Mouse (Mus musculus): ENCODE measurements at regions not wholly inside any gene's neighbourhood (a gene's known extent, or its start where the extent isn't known, plus 50 kb on each side); places are given as distances from the start of the nearest gene placed in this dataset.

DNA sequence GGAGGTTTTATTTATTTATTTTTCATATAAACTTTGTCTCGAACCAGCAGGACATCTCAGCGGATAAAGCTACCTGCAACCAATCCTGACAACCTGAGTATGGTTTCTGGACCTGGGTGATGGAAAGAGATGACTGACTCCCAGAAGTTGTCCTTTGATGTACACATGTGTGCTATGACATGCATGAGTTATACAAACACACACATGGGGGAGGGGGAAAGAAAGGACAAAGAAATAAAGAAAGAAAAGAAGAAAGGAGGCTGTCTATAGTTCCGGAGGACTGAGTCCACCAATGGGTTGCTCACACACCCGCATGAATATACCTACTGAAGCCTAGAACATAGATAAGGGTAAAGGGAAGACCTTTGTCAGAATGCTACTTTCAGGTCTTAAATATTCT, 295.0 kb downstream of the Etaa1 start:
- no peak overlapping the region for H3K4me3 ChIP-seq
- no peak for DNase-seq
- no peak overlapping the region for H3K27ac ChIP-seq
- no peak for TF ChIP-seq CTCF (IDR thresholded peaks at IDR 0.05)
- intact Hi-C loops (cut with DNase I) = no loop called here

DNA sequence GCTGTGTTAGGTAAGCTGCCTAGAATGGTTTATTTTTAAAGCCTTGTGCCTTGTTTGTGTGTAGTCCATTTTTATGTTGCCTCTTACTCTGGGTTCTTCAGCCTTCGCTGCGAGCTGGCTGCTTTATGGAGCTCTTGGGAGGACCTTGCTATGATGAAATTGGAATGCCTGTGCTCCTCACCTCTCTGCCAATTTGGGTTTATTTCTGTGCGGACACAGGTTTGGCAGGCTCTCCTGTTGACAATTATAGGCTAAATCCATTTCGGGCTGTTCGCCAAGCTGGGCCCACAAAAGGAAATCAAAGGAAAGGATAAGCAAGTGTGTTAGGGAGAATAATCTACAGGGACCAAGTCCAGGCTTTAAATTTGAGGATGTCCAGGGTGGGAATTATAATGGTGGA, 289.8 kb downstream of the Etaa1 start:
- DNase-seq = peak; percentile 82
- H3K27ac ChIP-seq = peak overlapping the region; percentile 78
- intact Hi-C loops (cut with DNase I) = no loop called here
- H3K4me3 ChIP-seq = peak overlapping the region; percentile 51
- TF ChIP-seq CTCF (IDR thresholded peaks at IDR 0.05) = no peak

DNA sequence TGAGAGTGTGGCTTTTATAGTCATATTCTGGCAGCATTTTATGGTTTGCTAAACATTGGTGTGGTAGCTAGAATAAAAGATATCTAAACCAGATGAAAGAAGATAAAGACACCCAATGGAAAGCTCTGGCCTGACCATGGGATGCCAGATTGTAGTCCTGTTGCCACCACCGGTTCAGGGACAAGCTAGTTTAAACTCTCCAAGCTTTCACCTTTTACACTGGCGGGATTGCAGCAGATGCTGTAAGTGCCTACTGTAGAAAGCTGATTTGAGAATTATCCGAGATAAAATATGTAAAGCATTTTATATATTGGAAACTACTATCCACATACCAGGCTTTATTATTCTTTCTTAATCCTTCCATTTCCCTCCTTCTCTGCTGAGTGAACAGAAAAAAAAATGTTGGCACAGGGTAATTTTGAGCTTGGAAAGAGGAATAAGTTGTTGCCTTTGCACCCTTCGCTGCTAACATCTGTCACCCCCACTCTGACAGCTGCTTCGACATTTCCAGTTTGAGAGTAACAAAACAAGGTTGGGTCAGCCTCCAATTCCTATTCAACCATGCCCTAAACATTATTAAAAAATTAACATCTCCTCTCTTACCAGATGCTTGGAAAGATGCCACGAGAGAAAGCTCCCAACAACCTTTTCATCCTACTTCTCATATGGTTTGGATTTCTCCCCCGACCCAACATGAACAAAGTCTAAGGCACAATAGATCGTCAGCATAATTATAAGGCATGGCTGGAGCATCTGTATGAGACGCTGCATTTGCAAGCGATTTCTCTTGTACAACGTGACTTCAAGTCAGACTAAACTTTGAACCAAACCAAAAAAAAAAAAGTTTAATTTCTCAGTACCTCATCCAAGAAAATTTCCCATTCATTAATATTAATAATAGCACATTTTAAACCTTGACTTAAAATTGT, 287.8 kb downstream of the Etaa1 start:
- DNase-seq = no peak
- H3K4me3 ChIP-seq = no peak overlapping the region
- TF ChIP-seq CTCF (IDR thresholded peaks at IDR 0.05) = no peak
- H3K27ac ChIP-seq = no peak overlapping the region
- intact Hi-C loops (cut with DNase I) = no loop called here

DNA sequence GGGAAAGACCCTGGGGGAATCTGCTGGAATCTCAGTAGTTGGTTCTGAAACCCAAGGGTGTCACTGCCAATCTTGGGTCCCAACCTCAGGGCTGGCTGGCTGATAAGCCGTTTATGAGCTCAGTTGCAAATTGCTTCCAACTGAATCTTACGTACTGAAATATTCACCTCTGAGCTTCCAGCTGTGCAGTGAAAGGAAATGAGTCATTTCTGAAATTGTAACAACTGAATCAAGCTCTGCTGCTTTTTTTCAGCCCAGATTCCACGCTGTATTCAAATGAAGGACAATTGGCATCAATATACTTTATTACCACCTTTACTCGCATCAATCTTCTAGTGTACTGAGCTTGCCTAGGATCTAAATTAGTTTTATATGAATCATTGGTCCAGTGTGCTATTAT, 272.7 kb downstream of the Etaa1 start:
- no peak for TF ChIP-seq CTCF (IDR thresholded peaks at IDR 0.05)
- Histone ChIP-seq H3K4me3 (no peak overlapping the region), H3K27ac (no peak overlapping the region)
- intact Hi-C loops (cut with DNase I) = no loop called here
- DNase-seq = no peak

DNA sequence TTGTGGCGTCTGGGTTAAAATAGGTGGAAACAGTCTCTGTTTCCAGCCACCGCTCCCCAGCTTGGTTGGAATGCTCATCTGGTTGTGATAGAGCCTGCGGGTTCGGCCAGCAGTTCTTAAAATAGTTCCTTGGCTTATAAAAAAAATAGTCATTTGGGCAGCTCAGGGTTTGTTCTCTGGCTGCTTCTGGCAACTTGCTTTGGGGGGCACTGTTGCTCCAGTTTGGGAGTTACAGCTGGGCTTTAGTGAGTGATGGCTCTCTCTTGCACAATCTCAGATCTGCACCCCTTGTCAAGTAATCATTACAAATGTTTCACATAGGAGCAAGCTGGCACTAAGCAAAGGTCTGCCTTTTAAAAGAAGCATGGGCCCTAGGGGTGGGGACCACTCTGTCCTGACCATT, 268.0 kb downstream of the Etaa1 start:
- intact Hi-C loops (cut with DNase I) = no loop called here
- peak; percentile 76 for DNase-seq
- Histone ChIP-seq H3K4me3 (peak overlapping the region; percentile 40), H3K27ac (peak overlapping the region; percentile 64; the same call in 1 of the 2 replicates)
- peak; percentile 77 for TF ChIP-seq CTCF (IDR thresholded peaks at IDR 0.05)

DNA sequence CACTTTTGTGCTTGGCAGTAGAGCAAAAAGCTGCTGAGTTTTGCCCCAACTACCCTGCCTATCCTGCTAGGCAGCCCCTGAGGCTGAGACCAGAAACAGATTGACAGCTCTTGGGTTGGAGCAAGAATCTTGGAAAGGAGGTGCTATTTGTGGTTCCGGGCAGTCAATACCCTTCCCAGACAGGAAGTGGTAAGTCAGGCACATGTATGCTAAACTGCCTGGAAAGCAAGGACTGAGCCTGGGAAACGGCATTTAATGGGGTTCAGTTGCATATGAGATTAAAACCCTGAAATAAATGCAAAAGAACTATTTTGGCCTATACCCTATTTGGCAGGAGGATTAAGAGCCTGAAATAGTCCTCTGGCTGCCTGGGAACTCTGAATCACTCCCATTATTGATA, 266.9 kb downstream of the Etaa1 start:
- Histone ChIP-seq H3K4me3 (no peak overlapping the region), H3K27ac (peak overlapping the region; percentile 64)
- intact Hi-C loops (cut with DNase I) = no loop called here
- no peak for TF ChIP-seq CTCF (IDR thresholded peaks at IDR 0.05)
- no peak for DNase-seq

DNA sequence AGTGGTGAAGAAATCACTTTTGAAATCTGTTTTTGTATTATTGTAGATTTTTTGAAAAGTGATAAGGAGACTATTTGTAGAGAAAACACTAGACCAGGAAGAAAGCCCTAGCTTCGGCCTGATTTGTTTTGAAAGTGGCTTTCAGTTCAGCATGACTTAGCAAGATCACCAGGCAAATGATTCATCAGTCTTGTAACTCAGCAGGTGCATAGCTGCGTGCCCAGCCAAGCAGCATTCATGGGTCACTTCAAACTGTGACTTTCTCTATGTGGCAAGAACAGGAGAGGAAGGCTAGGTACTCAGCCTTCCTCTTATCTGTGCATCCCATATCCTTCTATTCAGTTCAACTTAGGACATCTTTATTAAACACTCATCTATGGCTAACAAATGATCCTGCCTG, 259.5 kb downstream of the Etaa1 start:
- no peak overlapping the region for H3K27ac ChIP-seq
- DNase-seq = no peak
- intact Hi-C loops (cut with DNase I) = no loop called here
- no peak overlapping the region for H3K4me3 ChIP-seq
- TF ChIP-seq CTCF (IDR thresholded peaks at IDR 0.05) = no peak

DNA sequence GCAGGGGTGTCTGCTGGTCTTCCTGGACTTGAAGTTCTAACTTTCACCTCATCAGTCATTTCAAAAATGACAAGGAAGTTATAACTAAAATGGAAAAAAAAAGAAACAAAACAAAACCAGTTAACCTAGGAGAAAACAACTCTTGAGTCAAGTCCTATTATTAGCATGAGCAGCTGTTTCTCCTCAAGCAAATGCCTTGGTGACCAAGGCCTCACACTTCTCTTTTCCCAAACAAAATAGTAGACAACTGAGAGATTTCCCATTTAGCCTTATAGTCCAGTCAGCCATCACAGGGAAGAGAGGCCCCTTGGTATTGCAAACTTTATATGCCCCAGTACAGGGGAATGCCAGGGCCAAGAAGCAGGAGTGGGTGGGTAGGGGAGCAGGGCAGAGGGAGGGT, 244.9 kb downstream of the Etaa1 start:
- no peak overlapping the region for H3K4me3 ChIP-seq
- no peak for TF ChIP-seq CTCF (IDR thresholded peaks at IDR 0.05)
- DNase-seq = no peak
- intact Hi-C loops (cut with DNase I) = no loop called here
- no peak overlapping the region for H3K27ac ChIP-seq

DNA sequence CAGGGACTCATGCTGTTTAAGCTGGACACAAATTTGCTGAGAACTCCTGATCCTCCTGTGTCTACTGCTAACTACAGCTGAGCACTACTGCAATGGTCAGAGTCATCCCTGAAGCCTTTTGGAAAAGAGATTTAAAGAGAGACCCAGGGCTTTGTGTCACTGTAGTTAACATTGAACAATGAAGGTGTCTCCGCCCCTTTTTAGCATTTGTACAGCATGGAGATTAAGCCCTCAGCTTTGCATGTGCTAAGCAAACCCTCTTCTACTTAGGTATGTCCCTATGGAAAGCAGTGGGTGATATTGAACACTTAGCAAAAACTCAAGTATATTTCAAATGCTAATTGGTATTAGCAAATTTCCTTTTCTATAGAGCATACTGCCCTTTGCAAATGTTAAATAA, 231.6 kb downstream of the Etaa1 start:
- no peak for TF ChIP-seq CTCF (IDR thresholded peaks at IDR 0.05)
- Histone ChIP-seq H3K4me3 (no peak overlapping the region), H3K27ac (no peak overlapping the region)
- no peak for DNase-seq
- intact Hi-C loops (cut with DNase I) = no loop called here

DNA sequence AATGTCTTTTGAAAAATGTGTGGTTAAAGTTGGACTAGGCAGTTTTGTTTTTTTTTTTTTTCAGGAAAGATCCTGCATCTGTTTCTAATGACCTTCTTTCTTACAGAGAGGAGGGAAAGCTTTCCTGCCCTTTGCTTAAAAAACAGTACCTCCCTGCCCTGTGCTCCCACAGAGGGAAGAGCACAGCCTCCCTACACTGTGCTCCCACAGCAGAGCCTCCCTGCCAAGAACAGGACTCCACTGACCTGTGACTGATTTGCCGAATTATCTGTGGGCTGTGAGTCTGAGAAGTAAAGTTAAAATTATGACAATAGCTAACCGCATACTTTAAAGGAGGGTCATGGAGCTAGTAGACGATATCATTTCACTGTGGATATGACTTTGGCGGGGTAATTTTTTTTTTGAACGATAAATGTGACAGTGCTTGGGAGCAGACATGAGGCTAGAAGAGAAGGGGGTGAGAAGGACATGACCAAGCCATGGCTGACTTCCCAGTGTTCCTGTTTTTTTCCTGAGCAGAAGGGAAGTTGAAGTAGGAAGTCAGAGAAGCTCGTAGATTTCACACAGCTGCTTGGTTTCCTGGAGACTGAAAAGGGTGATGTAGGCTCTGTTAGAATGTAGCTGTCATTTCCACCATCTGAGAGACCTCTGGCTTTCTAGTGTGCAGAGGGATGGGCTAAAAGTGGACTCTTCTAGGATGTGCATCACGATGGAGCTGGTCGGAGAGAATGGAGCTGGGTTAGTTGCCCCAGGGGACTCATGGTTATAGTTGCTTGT, 226.2 kb downstream of the Etaa1 start:
- Histone ChIP-seq H3K27ac (no peak overlapping the region), H3K4me3 (no peak overlapping the region)
- no peak for DNase-seq
- no peak for TF ChIP-seq CTCF (IDR thresholded peaks at IDR 0.05)
- intact Hi-C loops (cut with DNase I) = no loop called here

DNA sequence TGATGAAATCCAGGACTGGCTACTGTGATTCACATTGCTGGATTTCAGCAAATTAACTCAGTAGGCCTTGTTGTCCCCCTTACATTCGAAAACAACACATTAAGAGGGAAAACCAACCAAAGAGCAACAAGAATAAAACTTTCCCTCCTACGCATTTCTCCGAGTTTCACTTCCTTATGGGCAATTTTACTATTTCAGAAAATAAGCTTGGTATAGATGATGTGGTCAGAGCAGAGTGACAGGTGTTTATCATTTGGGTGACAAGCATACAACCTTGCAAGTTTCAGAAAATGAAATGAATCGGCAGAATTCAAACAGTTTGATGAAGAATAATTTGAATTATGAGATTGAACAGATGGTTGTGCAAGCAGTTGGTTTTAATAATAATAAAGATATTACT, 220.6 kb downstream of the Etaa1 start:
- no peak for DNase-seq
- intact Hi-C loops (cut with DNase I) = no loop called here
- no peak for TF ChIP-seq CTCF (IDR thresholded peaks at IDR 0.05)
- no peak overlapping the region for H3K4me3 ChIP-seq
- H3K27ac ChIP-seq = no peak overlapping the region

DNA sequence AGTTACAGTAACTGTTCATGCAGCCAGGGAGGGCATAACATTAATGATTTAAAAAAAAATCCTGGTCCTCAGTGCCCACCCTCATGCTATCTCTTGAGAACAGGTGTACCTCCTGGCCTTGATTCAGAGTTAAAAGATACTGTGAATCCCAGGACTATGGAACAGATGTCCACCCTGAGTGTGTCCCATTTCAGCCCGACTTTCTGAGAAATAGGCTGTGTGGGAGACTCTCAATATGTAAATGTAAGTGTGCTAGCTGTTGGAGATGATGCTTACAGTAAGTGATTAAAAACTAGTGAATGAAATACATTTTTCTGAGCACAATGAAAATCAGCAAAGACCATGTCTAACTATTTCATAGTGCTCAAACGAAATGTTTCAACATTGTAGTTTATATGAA, 219.2 kb downstream of the Etaa1 start:
- H3K4me3 ChIP-seq = no peak overlapping the region
- TF ChIP-seq CTCF (IDR thresholded peaks at IDR 0.05) = no peak
- no peak for DNase-seq
- intact Hi-C loops (cut with DNase I) = no loop called here
- H3K27ac ChIP-seq = no peak overlapping the region

DNA sequence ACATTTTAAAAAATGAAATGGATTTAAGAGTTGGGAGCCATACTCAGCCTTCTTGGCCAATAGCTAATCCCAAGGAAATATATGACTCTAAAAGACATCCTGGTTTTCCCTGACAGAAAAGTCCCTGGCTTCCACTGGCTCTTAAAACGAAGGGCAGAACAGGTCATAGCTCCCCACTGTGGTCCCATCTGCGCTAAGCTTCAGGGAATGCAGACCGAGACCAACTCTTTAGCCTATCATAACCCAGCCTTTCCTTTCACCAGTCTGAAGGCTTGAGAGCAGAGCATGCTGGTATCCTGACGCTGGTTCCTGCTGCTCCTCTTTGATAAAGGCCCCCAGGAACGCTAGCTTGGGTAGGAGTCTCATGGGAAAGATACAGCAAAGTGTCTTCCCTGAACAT, 214.8 kb downstream of the Etaa1 start:
- no peak overlapping the region for H3K27ac ChIP-seq
- H3K4me3 ChIP-seq = no peak overlapping the region
- no peak for DNase-seq
- TF ChIP-seq CTCF (IDR thresholded peaks at IDR 0.05) = no peak
- intact Hi-C loops (cut with DNase I) = no loop called here

All from gastrocnemius, adult 2 months (tissue).